Mouse (Mus musculus): ENCODE results near the gene Lce3b. TPM values are rescaled to one million over a fixed set of nuclear protein-coding genes. Genes with fewer than 3 reads are reported as not detected.

Gene Lce3b
- not detected for total RNA-seq (2021)

- no peak for DNase-seq (ENCODE audit: low spot score)
- intact Hi-C loops (cut with DNase I): no loop called here
These were observed at the start of gene Lce3b for GRCm38 (mm10) chr3:92932679-92933078. Lce3b (plus strand) TSS chr3:92932979.

GRCm38 (mm10) chr3:92894063-92894462 lies 38.7 kb upstream of the Lce3b start:
- intact Hi-C loops (cut with DNase I): no loop called here
- DNase-seq (ENCODE audit: low spot score): no peak

GRCm38 (mm10) chr3:92894489-92894888 lies 38.3 kb upstream of the Lce3b start:
- intact Hi-C loops (cut with DNase I): no loop called here
- no peak for DNase-seq (ENCODE audit: low spot score)

- intact Hi-C loops (cut with DNase I): loop anchor here (10.0 kb wide), 1 partner anchor 122 kb away; no protein-coding TSS in a partner anchor
- DNase-seq (ENCODE audit: low spot score): no peak
These were observed 29.8 kb upstream of the Lce3b start for GRCm38 (mm10) chr3:92902992-92903391.

- no peak for DNase-seq (ENCODE audit: low spot score)
These were observed 29.1 kb upstream of the Lce3b start for GRCm38 (mm10) chr3:92903640-92904039.

GRCm38 (mm10) chr3:92905182-92905581 lies 27.6 kb upstream of the Lce3b start:
- DNase-seq (ENCODE audit: low spot score): no peak
- intact Hi-C loops (cut with DNase I): loop anchor here (10.0 kb wide), 1 partner anchor 120 kb away; no protein-coding TSS in a partner anchor

More at GRCm38 (mm10) chr3:92903640-92904039, 29.1 kb upstream of the Lce3b start:
- intact Hi-C loops (cut with DNase I): loop anchor here (10.0 kb wide), 1 partner anchor 121 kb away; no protein-coding TSS in a partner anchor

- no peak for DNase-seq (ENCODE audit: low spot score)
- intact Hi-C loops (cut with DNase I): loop anchor here (10.0 kb wide), 1 partner anchor 117 kb away; no protein-coding TSS in a partner anchor
These were observed 25.2 kb upstream of the Lce3b start for GRCm38 (mm10) chr3:92907571-92907970.

GRCm38 (mm10) chr3:92920364-92920763 lies 12.4 kb upstream of the Lce3b start:
- intact Hi-C loops (cut with DNase I): no loop called here
- no peak for DNase-seq (ENCODE audit: low spot score)

- no peak for DNase-seq (ENCODE audit: low spot score)
- intact Hi-C loops (cut with DNase I): no loop called here
These were observed 6.6 kb upstream of the Lce3b start, which contains the start of gene Lce3a for GRCm38 (mm10) chr3:92926130-92926529. Lce3a (minus strand) TSS chr3:92926230.

GRCm38 (mm10) chr3:92944186-92944585 lies 11.4 kb downstream of the Lce3b start, which contains the start of gene Lce3c:
Lce3c (plus strand) TSS chr3:92944486.
- no peak for DNase-seq (ENCODE audit: low spot score)
- intact Hi-C loops (cut with DNase I): no loop called here

GRCm38 (mm10) chr3:92957090-92957489 lies 24.3 kb downstream of the Lce3b start, which contains the start of gene Lce3d:
Lce3d (plus strand) TSS chr3:92957390.
- no peak for DNase-seq (ENCODE audit: low spot score)
- intact Hi-C loops (cut with DNase I): no loop called here

GRCm38 (mm10) chr3:92966761-92967160 lies 34.0 kb downstream of the Lce3b start, which contains the start of gene Lce3e:
Lce3e (plus strand) TSS chr3:92967061.
- intact Hi-C loops (cut with DNase I): no loop called here

GRCm38 (mm10) chr3:92978484-92978883 lies 45.7 kb downstream of the Lce3b start:
- intact Hi-C loops (cut with DNase I): no loop called here
- no peak for DNase-seq (ENCODE audit: low spot score)

More at GRCm38 (mm10) chr3:92966761-92967160, 34.0 kb downstream of the Lce3b start, which contains the start of gene Lce3e:
- no peak for DNase-seq (ENCODE audit: low spot score)

Other genes starting within 250 kb of the Lce3b start
- not detected for gene Lce1d, start 245.8 kb upstream of the Lce3b start, total RNA-seq (2021)
- not detected for gene Lce1e, start 223.9 kb upstream of the Lce3b start, total RNA-seq (2021)
- not detected for gene Lce1f, start 212.6 kb upstream of the Lce3b start, total RNA-seq (2021)
- gene Gm38119, start 193.9 kb upstream of the Lce3b start, total RNA-seq (2021): not detected
- gene Lce1g, start 180.6 kb upstream of the Lce3b start, total RNA-seq (2021): not detected
- gene Lce1h, start 167.9 kb upstream of the Lce3b start, total RNA-seq (2021): not detected
- not detected for gene Lce1i, start 154.1 kb upstream of the Lce3b start, total RNA-seq (2021)
- not detected for gene Lce1j, start 142.5 kb upstream of the Lce3b start, total RNA-seq (2021)
- not detected for gene Lce1k, start 125.1 kb upstream of the Lce3b start, total RNA-seq (2021)
- gene Kprp, start 105.7 kb upstream of the Lce3b start, total RNA-seq (2021): not detected
- gene Lce1l, start 81.7 kb upstream of the Lce3b start, total RNA-seq (2021): not detected
- gene 2310050C09Rik, start 62.8 kb upstream of the Lce3b start, total RNA-seq (2021): not detected
- gene Lce3a, start 6.7 kb upstream of the Lce3b start, total RNA-seq (2021): not detected
- not detected for gene Lce3c, start 11.5 kb downstream of the Lce3b start, total RNA-seq (2021)
- gene Lce3d, start 24.4 kb downstream of the Lce3b start, total RNA-seq (2021): not detected
- gene Lce3e, start 34.1 kb downstream of the Lce3b start, total RNA-seq (2021): not detected
- not detected for gene Lce3f, start 59.2 kb downstream of the Lce3b start, total RNA-seq (2021)
- not detected for gene Crct1, start 82.7 kb downstream of the Lce3b start, total RNA-seq (2021)
- gene Lce1m, start 86.1 kb downstream of the Lce3b start, total RNA-seq (2021): not detected
- gene Gm4858, start 135.8 kb downstream of the Lce3b start, total RNA-seq (2021): not detected
- not detected for gene Crnn, start 211.8 kb downstream of the Lce3b start, total RNA-seq (2021)

All from heart, postnatal 25 days (tissue).